In genomic region chr15:83451621-83452210, GRCm38 (mm10) we compare ENCODE assay signal across 8 mouse cellular contexts. TPM values are rescaled to one million over a fixed set of nuclear protein-coding genes. Genes with fewer than 3 reads are reported as not detected.
DNase-seq lines count a peak whose midpoint lies in the region; ATAC-seq and TF ChIP-seq lines count a peak whose summit lies in the region.

No protein-coding gene starts in this region.

- no peaks in the 10 kb centered on the region for H3K36me3 ChIP-seq in neural tube, embryonic 15.5 days
- no peaks in the 10 kb centered on the region for H3K36me3 ChIP-seq in intestine, embryonic 15.5 days
- H3K36me3 ChIP-seq in liver, embryonic 15.5 days (replicated peaks): no peaks in the 10 kb centered on the region
- H3K36me3 ChIP-seq in stomach, postnatal 0 days (ENCODE audit: control insufficient read depth, insufficient read depth, low read length): no peaks in the 10 kb centered on the region
- H3K36me3 ChIP-seq in midbrain, embryonic 13.5 days: no peaks in the 10 kb centered on the region

- 72% methylated on average over 7 of the region's 7 CpGs for WGBS in neural tube, embryonic 15.5 days
- 49% methylated on average over 7 of the region's 7 CpGs for WGBS in intestine, embryonic 15.5 days
- 46% methylated on average over 7 of the region's 7 CpGs for WGBS in liver, embryonic 15.5 days (ENCODE audit: insufficient replicate concordance)
- WGBS in stomach, postnatal 0 days: 29% methylated on average over 7 of the region's 7 CpGs
- 75% methylated on average over 7 of the region's 7 CpGs for WGBS in midbrain, embryonic 13.5 days

- no peak for TF ChIP-seq CTCF in stomach, postnatal 0 days (IDR thresholded peaks at IDR 0.05; ENCODE audit: low read depth)

- DNase-seq in neural tube, embryonic 10.5 days (ENCODE audit: extremely low spot score, low spot score): no peak
- DNase-seq in stomach, postnatal 0 days (ENCODE audit: low spot score): peak; percentile 80
- no peak for DNase-seq in right cerebral cortex, postnatal 25 days

- no peak for TF ChIP-seq EP300 in stomach, postnatal 0 days (optimal IDR thresholded peaks at IDR 0.05)

- no peaks in the 10 kb centered on the region for H3K9me3 ChIP-seq in neural tube, embryonic 15.5 days (replicated peaks)
- no peaks in the 10 kb centered on the region for H3K9me3 ChIP-seq in intestine, embryonic 15.5 days
- H3K9me3 ChIP-seq in liver, embryonic 15.5 days (replicated peaks): no peaks in the 10 kb centered on the region
- H3K9me3 ChIP-seq in stomach, postnatal 0 days (ENCODE audit: control insufficient read depth, low read length): no peaks in the 10 kb centered on the region
- H3K9me3 ChIP-seq in midbrain, embryonic 13.5 days: no peaks in the 10 kb centered on the region

- H3K27me3 ChIP-seq in neural tube, embryonic 15.5 days (replicated peaks): no peaks in the 10 kb centered on the region
- no peaks in the 10 kb centered on the region for H3K27me3 ChIP-seq in intestine, embryonic 15.5 days (replicated peaks)
- no peaks in the 10 kb centered on the region for H3K27me3 ChIP-seq in liver, embryonic 15.5 days
- H3K27me3 ChIP-seq in stomach, postnatal 0 days (ENCODE audit: control insufficient read depth, insufficient read depth, low read length): no peaks in the 10 kb centered on the region
- no peaks in the 10 kb centered on the region for H3K27me3 ChIP-seq in midbrain, embryonic 13.5 days

- no peak overlapping the region for H3K9ac ChIP-seq in neural tube, embryonic 15.5 days (replicated peaks)
- no peak overlapping the region for H3K9ac ChIP-seq in intestine, embryonic 15.5 days
- no peak overlapping the region for H3K9ac ChIP-seq in liver, embryonic 15.5 days
- H3K9ac ChIP-seq in stomach, postnatal 0 days (ENCODE audit: low read length): no peak overlapping the region
- H3K9ac ChIP-seq in midbrain, embryonic 13.5 days (replicated peaks): no peak overlapping the region

- no peak for ATAC-seq in neural tube, embryonic 15.5 days (ENCODE audit: low FRiP score)
- peak; percentile 75 for ATAC-seq in common myeloid progenitor, adult 5-6 weeks (replicated peaks; ENCODE audit: low read depth, poor library complexity, severe bottlenecking)
- ATAC-seq in intestine, embryonic 15.5 days: peak; percentile 66
- ATAC-seq in liver, embryonic 15.5 days (ENCODE audit: insufficient read depth): peak; percentile 47; the same call in 1 of the 2 replicates
- peak; percentile 83 for ATAC-seq in stomach, postnatal 0 days (ENCODE audit: low FRiP score, low TSS enrichment)
- no peak for ATAC-seq in midbrain, embryonic 13.5 days

- no peak overlapping the region for H3K4me3 ChIP-seq in neural tube, embryonic 15.5 days (replicated peaks)
- H3K4me3 ChIP-seq in intestine, embryonic 15.5 days (replicated peaks): no peak overlapping the region
- H3K4me3 ChIP-seq in liver, embryonic 15.5 days (replicated peaks): no peak overlapping the region
- H3K4me3 ChIP-seq in stomach, postnatal 0 days (ENCODE audit: low read depth, low read length): no peak overlapping the region
- no peak overlapping the region for H3K4me3 ChIP-seq in midbrain, embryonic 13.5 days (replicated peaks)

- no peak overlapping the region for H3K4me2 ChIP-seq in neural tube, embryonic 15.5 days
- H3K4me2 ChIP-seq in intestine, embryonic 15.5 days (replicated peaks): no peak overlapping the region
- H3K4me2 ChIP-seq in liver, embryonic 15.5 days: peak overlapping the region; percentile 16; the same call in 1 of the 2 replicates
- no peak overlapping the region for H3K4me2 ChIP-seq in stomach, postnatal 0 days (replicated peaks; ENCODE audit: low read depth)
- H3K4me2 ChIP-seq in midbrain, embryonic 13.5 days (replicated peaks): no peak overlapping the region

- peaks cover 16% of the 10 kb centered on the region for H3K4me1 ChIP-seq in neural tube, embryonic 15.5 days
- peaks cover 52% of the 10 kb centered on the region for H3K4me1 ChIP-seq in intestine, embryonic 15.5 days (replicated peaks)
- peaks cover 95% of the 10 kb centered on the region for H3K4me1 ChIP-seq in liver, embryonic 15.5 days (replicated peaks)
- H3K4me1 ChIP-seq in stomach, postnatal 0 days (replicated peaks; ENCODE audit: control insufficient read depth, insufficient read depth): peaks cover 16% of the 10 kb centered on the region
- peaks cover 12% of the 10 kb centered on the region; the same call in 1 of the 2 replicates for H3K4me1 ChIP-seq in midbrain, embryonic 13.5 days (replicated peaks)

- peak overlapping the region; percentile 18; the same call in 1 of the 2 replicates for H3K27ac ChIP-seq in neural tube, embryonic 15.5 days (replicated peaks)
- H3K27ac ChIP-seq in intestine, embryonic 15.5 days: peak overlapping the region; percentile 71
- peak overlapping the region; percentile 71 for H3K27ac ChIP-seq in liver, embryonic 15.5 days (replicated peaks)
- peak overlapping the region; percentile 77 for H3K27ac ChIP-seq in stomach, postnatal 0 days (replicated peaks)
- H3K27ac ChIP-seq in midbrain, embryonic 13.5 days: no peak overlapping the region

RNA-seq across cellular contexts. Expression of gene Pacsin2, which starts 12.7 kb away (rescaled TPM):
- 25.2 and 39.3 TPM in 2 replicates for polyA plus RNA-seq in neural tube, embryonic 15.5 days (2015; fragmentation: Nextera tagmentation; extraction: Ambion mirVana)
- total RNA-seq in common myeloid progenitor, adult 5-6 weeks (2017): 98.3 and 123 TPM in 2 replicates
- polyA plus RNA-seq in intestine, embryonic 15.5 days (2015; fragmentation: Nextera tagmentation; extraction: Ambion mirVana): 70.8 and 78.1 TPM in 2 replicates
- polyA plus RNA-seq in liver, embryonic 15.5 days (2015; fragmentation: Nextera tagmentation; extraction: Ambion mirVana): 46.7 and 50.5 TPM in 2 replicates
- polyA plus RNA-seq in stomach, postnatal 0 days (2015; fragmentation: Nextera tagmentation; extraction: Ambion mirVana): 42.5 and 46.6 TPM in 2 replicates
- 25.4 and 27.1 TPM in 2 replicates for polyA plus RNA-seq in midbrain, embryonic 13.5 days (2015; fragmentation: Nextera tagmentation; extraction: Ambion mirVana)

RNA-seq across cellular contexts. Expression of gene Ttll1, which starts 59.0 kb away (rescaled TPM):
- 95.7 and 112 TPM in 2 replicates for polyA plus RNA-seq in neural tube, embryonic 15.5 days (2015; fragmentation: Nextera tagmentation; extraction: Ambion mirVana)
- 6.3 and 8.5 TPM in 2 replicates for total RNA-seq in common myeloid progenitor, adult 5-6 weeks (2017)
- polyA plus RNA-seq in intestine, embryonic 15.5 days (2015; fragmentation: Nextera tagmentation; extraction: Ambion mirVana): 17.1 and 18.4 TPM in 2 replicates
- polyA plus RNA-seq in liver, embryonic 15.5 days (2015; fragmentation: Nextera tagmentation; extraction: Ambion mirVana): 4.5 and 4.9 TPM in 2 replicates
- polyA plus RNA-seq in stomach, postnatal 0 days (2015; fragmentation: Nextera tagmentation; extraction: Ambion mirVana): 10.2 and 11.4 TPM in 2 replicates
- 100 and 105 TPM in 2 replicates for polyA plus RNA-seq in midbrain, embryonic 13.5 days (2015; fragmentation: Nextera tagmentation; extraction: Ambion mirVana)

Comparison
In these comparisons a context has a peak if more than half of its experiments do, and no peak if none do; other contexts are left out.
1. ATAC-seq: peak in common myeloid progenitor, adult 5-6 weeks (single experiment), intestine, embryonic 15.5 days (single experiment), liver, embryonic 15.5 days (single experiment) and stomach, postnatal 0 days (single experiment); none in neural tube, embryonic 15.5 days (single experiment) and midbrain, embryonic 13.5 days (single experiment).